Mouse (Mus musculus): ENCODE measurements around the gene Clint1. TPM values are rescaled to one million over a fixed set of nuclear protein-coding genes. Genes with fewer than 3 reads are reported as not detected.
"Not testable (repeated sequence)": the region's sequence is repeated elsewhere in the genome, so short reads cannot be mapped to it uniquely, and the experiment has no call there.

Clint1 gene
- total RNA-seq, 2 experiments from 2014 or later = 46.1 to 49.2 TPM

DNA sequence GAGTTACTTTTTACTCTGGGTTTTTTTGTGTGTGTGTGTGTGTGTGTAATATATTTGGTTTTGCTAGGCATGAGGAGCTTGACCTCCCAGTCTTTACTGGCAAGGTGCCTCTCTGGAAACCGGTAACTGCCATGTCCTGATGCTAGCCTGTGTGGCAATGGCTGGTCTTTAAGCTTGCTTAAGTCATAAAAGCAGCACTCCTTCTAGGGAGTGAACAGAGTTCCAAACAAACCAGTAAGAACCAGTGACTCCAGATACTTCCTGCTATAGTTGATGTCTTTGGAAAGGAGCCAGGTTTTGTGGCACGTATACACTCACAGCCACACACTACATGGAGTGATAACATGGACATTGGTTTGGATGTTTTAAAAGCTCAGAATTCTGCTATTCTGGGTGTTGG, 24.2 kb downstream of the Clint1 start:
- intact Hi-C loops (cut with DNase I) = loop anchor here (5.0 kb wide), 1 partner anchor 334 kb away; no protein-coding TSS in a partner anchor
- DNase-seq (ENCODE audit: low spot score in 2 of 2) = no peak

DNA sequence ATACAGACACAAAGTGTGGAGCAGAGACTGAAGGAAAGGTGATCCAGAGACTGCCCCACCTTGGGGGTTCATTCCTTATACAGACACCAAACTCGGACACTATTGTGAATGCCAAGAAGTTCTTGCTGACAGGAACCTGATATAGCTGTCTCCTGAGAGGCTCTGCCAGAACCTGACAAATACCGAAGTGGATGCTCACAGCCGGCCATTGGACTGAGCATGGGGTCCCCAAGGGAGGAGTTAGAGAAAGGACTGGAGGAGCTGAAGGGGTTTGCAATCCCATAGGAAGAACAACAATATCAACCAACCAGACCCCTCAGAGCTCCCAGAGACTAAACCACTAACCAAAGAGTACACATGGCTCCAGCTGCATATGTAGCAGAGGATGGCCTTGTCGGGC, 27.5 kb downstream of the Clint1 start:
- intact Hi-C loops (cut with DNase I) = loop anchor here (5.0 kb wide), 1 partner anchor 337 kb away; no protein-coding TSS in a partner anchor
- DNase-seq (ENCODE audit: low spot score in 2 of 2) = not testable (repeated sequence)

DNA sequence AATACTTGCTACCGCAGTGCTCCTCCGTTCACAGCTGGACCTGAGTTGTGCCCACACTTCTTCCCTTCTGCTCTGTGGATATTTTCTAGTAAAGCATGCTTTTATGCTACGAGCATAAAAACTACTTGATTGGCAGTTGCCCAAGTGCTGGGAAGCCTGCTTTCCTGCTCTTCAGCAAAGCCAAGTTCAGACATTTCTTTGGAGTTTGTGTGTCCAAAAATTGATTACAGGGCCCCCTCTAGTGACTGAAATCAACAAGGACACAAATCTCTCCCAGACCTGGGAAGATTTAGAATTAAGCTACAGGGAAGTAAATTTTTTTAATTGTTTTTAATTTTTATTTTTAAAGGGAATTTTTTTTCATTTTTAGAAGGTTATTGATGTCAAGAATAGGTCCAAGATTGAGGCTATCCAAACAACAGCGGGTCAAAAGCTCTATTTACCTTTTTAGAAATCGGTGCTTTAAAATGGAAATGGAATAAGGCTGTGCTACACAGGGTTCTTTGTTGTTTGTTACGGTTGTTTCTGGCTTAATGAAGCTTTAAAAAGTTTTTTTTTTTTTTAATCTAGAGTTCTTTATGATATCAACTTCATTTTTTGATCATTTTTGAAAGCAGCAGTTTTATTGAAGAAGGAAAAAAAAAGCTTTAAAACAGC, 29.3 kb downstream of the Clint1 start:
- intact Hi-C loops (cut with DNase I) = loop anchor here (10.0 kb wide), 2 partner anchors 86 to 126 kb away; no protein-coding TSS in a partner anchor
- peak; percentile 57 to 69 for DNase-seq (ENCODE audit: low spot score in 2 of 2)

DNA sequence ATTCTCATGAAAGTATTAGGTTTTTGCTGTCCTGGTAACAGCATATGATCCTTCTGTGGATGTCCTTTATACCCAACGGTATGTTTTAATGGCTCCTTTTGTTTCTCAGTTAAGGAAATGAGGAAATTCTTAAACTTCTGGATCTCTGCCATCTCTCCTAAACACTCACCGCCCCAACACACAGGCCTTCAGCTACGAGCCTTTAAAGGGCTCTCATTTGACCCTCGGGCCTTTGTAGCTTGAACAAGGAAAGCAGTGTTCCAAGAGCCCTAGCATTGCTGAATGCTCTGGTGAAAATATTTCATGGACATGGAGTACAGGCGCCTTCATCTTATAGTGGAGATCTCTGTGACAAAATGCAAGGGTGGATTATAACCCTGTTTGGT, 29.8 kb downstream of the Clint1 start:
- no peak for DNase-seq (ENCODE audit: low spot score in 2 of 2)
- intact Hi-C loops (cut with DNase I) = loop anchor here (10.0 kb wide), 2 partner anchors 87 to 127 kb away; no protein-coding TSS in a partner anchor

DNA sequence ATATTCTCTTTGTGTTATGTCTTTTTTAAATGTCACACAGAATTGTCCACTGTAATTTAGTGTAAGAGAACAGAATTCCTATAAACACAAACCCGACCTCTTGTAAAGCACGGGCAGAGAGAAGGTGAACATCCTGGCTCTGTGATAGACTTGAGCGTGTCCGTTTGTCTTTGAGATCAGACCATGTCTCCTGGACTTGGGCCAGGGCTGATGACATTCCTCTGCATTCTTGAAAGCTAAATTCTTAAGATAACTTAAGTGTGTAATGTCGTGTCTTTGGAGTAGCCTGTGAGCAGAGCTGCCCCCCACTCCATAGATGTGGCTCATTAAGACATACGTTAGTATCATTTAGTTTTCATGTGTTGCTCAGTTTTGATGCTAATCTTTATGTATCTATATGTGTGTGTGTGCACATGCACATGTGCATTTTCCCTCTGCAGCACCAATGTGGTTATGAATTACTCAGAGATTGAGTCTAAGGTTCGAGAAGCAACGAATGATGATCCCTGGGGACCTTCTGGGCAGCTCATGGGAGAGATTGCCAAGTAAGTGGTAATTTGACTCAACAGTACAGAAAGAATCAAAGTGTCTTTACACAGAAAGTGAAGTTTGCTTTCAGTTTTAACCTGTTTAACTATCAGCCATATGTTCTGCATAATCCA, 31.6 kb downstream of the Clint1 start:
- intact Hi-C loops (cut with DNase I) = loop anchor here (10.0 kb wide), 2 partner anchors 89 to 129 kb away; no protein-coding TSS in a partner anchor
- no peak for DNase-seq (ENCODE audit: low spot score in 2 of 2)

DNA sequence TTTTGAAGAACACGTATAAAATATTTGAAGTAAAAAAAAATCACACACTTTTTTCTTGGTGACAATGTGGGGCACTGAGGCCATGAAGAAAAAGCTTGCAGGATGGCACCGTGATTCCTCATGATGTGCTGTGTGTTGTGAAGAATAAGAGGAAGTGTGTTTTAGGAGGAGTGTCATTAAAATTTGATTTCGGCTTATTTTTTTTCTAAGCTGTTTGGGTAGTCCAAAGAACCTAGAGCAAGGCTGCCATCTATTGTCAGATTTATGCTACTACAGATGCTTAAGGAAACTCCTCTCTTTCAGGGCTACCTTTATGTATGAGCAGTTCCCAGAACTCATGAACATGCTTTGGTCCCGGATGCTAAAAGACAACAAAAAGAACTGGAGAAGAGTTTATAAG, 32.2 kb downstream of the Clint1 start:
- intact Hi-C loops (cut with DNase I) = loop anchor here (2.0 to 10.0 kb wide), 3 partner anchors 89 to 1273 kb away; no protein-coding TSS in a partner anchor
- peak; percentile 51 to 63 for DNase-seq (ENCODE audit: low spot score in 2 of 2)

DNA sequence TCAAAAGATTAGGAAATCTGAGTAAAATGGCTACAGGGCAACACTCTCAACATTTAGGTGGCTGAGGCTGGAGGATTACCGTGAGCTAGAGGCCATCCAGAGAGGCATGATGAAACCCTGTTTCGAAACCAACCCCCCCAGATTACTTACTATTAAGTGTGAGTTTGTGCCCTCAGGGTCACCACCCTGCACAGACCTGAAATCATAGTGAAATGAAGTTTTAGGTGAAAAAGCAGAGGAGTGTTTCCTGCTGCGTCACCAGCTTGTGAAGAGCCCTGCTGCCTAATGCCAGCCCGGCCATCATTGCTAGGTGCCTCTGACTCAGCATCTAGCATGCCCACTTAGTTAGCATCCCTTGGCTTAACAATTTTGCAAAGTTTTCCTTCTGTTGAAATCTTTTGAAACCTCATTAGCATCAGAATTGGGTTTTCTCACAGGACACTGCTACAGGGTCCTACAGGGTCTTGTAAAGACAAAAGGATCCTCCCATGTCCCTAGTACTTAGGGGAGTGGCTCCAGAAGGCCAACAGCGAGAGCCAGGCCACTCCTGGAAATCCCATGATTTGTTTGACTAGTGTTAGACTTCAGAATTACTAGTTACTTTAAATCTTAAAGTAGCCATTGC, 33.9 kb downstream of the Clint1 start:
- intact Hi-C loops (cut with DNase I) = loop anchor here (2.0 to 10.0 kb wide), 3 partner anchors 91 to 1275 kb away; no protein-coding TSS in a partner anchor
- no peak for DNase-seq (ENCODE audit: low spot score in 2 of 2)

DNA sequence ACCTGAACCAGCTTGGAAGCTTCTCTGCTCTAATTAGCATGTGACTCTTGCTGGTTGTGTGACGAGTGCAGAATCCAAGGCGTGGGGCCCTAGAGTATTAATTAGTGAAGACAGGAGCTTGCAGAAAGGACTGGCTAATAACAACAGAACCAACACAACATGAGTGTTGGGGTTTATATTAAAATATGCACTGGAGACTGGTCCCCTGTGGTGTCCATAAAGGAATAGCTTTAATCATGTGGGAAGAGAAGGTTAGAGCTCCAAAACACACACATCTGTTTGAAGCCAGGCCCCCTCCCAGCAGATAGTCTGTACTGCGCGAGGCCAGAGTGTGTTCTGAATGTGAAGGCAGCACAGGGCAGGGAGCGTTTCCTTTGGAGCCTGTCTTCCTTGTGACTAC, 34.7 kb downstream of the Clint1 start:
- intact Hi-C loops (cut with DNase I) = loop anchor here (10.0 kb wide), 2 partner anchors 92 to 132 kb away; no protein-coding TSS in a partner anchor
- DNase-seq (ENCODE audit: low spot score in 2 of 2) = no peak

DNA sequence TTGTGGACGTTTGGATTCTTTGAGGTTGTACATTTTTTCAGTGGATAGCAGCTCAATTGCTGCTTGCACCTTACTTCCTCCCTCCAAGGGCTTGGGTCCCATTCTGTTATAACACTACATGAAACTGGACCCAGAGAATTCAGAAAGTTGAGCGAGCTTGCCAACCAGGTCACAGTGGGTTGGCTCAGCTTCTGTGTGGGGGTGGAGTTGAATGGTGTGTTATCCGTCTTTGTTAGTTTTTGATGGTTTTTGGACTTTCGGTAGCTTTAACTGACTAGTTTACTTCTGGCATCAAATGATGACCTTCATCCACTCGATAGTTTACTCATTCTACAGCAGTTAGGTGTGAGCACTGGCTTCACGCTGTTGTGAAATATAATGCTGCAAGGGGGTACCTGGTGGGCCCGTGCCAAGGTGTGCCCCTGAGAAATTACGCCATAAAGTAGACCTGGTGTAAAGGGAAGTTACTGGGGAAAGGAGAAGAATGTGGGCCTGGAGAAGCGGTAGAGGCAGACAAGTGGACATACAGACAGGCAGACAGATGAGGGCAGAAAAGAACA, 36.7 kb downstream of the Clint1 start:
- DNase-seq (ENCODE audit: low spot score in 2 of 2) = no peak
- intact Hi-C loops (cut with DNase I) = loop anchor here (10.0 kb wide), 2 partner anchors 94 to 134 kb away; no protein-coding TSS in a partner anchor

DNA sequence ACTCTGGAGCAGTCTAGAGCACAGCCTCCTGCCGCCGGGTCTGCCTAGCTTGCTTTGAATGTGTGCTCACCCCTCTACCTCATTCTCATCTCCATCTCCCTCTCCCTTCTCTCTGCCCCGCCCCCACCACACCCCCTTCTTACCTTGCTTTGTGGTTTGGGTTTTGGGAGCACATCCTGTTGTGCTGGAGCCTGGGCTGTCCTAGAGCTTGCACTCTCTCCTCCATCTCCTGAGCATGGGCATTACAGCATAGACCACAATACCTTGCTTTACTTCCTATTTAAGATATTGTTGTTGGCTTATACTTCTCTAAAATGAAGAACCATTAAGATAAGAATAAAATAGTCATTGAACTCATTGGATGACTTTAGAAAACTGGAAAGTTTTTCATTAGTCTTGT, 38.1 kb downstream of the Clint1 start:
- no peak for DNase-seq (ENCODE audit: low spot score in 2 of 2)
- intact Hi-C loops (cut with DNase I) = loop anchor here (10.0 kb wide), 2 partner anchors 95 to 135 kb away; no protein-coding TSS in a partner anchor

DNA sequence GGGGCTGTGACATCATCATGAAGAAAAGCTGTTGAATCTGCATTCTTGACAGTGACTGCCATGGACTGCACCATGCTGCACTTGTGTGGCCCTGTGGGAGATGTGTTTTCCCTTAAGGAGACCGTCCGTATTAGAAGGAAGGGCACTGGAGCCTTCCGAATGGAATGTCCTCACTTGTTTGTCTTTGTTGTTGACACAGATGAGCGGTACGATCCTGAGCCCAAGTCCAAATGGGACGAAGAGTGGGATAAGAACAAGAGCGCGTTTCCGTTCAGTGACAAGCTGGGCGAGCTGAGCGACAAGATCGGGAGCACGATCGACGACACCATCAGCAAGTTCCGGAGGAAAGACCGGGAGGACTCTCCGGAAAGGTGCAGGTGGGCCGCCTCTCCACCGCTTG, 38.6 kb downstream of the Clint1 start:
- intact Hi-C loops (cut with DNase I) = no loop called here

DNA sequence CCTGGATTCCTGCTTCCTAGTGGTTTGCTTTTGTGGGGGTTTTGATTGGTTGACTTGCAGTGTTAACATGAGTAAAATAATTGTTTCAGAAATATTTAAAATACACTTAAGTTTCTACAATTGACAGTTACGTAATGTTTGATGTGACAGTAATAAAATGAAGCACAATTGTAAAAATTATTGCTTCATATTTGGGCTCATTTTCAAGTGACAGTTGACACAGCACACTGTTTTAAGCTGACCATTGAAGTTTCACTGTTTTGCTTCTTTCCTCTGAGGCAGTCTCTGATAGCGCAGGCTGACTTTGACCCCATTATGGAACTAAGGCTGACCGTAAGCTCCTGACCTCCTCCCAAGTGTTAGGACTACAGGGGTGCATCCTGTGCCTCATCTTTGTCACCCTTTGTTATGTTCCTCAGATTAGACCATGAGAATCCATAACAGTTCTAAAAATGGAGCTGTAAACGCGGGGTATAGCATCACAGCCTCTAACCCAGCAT, 41.1 kb downstream of the Clint1 start:
- intact Hi-C loops (cut with DNase I) = no loop called here
- no peak for DNase-seq (ENCODE audit: low spot score in 2 of 2)

More for the DNA sequence above, 38.6 kb downstream of the Clint1 start:
- DNase-seq (ENCODE audit: low spot score in 2 of 2) = no peak

DNA sequence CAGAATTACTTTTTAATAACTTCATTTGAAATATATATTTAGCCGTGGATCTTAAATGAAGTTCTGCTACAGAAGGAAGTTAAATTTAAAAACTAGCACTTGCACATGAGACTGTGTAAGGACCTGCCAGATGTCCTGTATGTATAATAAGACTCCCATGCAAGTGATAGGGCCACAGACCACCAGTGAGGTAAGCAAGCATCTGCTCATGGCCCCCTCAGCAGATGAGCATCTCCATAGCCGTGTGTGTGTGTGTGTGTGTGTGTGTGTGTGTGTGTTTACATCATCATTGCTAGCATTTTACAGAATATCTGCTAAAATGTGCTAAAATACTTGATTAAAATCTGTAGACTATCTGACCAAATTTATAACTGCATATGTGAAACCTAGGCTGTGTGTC, 45.5 kb downstream of the Clint1 start:
- DNase-seq (ENCODE audit: low spot score in 2 of 2) = peak; percentile 20 to 55
- intact Hi-C loops (cut with DNase I) = no loop called here

DNA sequence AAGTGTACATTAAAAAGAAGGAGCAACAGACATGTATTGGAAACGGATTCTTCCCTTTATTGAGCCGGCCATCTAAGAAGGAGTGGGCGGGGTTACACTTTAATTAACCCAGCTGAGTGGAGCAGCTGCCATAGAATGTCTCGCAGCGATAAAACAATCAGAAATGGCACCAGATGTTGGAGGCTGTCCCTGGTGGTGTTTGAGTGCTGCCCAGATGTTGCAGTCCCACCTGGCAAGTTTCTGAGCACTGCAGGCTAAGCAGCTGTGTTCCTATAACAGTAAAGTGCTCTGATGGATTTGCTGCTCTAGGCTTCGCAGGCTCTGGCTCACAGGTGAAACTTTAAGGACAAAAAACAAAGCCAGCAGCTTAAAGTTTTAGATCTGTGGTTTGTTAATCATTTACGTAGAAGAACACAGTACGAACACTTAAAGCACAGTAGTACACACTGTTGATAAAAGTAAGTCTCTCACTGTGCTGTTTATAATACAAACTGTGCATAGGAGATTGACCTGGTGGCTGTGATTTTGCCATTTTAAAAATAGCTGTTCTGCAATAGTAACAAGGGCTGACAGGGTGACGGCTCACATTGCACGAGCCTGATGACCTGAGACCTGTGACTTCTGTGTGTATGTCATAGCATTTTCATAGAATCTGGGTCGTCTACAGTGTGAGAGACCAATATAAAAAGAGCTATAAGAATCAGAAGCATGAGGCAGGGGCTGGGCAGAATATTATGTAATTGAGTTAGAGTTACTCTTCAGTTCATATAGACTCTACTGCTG, 48.6 kb downstream of the Clint1 start:
- DNase-seq (ENCODE audit: low spot score in 2 of 2) = no peak
- intact Hi-C loops (cut with DNase I) = no loop called here

DNA sequence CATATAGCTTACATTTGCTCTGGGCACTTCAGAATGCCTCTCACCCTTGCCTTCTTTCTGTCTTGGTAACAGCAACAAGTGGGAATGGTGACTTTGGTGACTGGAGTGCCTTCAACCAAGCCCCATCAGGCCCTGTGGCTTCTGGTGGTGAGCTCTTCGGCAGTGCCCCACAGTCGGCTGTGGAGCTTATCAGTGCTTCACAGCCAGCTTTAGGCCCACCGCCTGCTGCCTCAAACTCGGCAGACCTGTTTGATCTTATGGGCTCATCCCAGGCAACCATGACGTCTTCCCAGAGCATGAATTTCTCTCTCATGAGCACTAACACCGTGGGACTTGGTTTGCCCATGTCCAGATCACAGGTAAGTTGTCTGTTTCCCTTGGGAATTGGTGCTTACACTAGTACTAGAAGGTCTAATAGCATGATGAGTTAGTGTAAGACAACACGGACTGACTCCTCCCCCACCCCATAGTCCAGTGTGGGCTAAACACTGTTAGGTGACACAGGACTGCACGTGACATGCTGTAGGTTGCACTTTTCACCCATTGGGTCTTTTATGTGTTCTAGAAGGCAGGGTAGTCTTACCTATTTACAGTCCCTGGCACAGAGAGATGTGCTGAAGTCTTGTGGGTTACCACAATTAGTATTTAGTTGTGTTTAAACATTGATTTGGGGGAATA, 54.4 kb downstream of the Clint1 start:
- intact Hi-C loops (cut with DNase I) = no loop called here
- no peak for DNase-seq (ENCODE audit: low spot score in 2 of 2)

DNA sequence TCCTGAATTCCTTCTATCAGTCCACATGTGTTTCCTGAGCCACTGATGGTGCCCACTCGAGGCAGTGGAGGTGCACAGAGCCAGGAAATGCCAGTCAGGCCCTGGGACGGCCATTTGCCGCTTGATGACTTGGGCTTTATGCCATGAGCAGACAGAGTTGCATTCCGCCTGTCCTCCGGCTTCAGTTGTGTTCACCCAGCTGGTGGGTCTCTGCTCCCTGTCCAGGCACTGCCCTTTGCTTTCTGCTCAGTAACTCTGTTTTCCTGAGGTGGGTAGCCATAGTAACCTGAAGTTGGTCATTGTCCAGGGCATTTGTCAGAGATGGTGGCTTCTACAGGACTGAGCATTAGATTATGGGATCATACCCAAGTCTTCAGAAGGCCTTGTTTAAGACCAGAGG, 55.5 kb downstream of the Clint1 start:
- intact Hi-C loops (cut with DNase I) = no loop called here

DNA sequence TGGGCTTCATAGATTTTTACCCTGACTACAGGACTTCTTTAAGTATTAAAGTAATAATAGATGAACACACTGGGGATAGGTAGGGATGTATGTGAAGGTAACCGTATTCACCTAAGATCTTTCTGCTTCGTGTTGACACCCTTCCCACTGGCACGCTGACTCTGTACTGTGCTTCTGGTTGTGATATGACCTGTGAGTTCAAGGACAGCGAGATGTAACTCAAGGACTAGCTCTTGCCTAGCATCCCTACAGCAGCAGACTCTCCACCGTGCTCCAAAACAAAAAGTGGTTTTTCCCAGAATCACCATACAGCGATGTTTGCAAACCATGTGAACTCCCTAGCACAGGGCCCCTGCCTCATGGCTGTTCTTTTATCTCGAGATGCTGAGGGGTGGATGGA, 56.2 kb downstream of the Clint1 start:
- intact Hi-C loops (cut with DNase I) = no loop called here
- no peak for DNase-seq (ENCODE audit: low spot score in 2 of 2)

More for the DNA sequence above, 55.5 kb downstream of the Clint1 start:
- DNase-seq (ENCODE audit: low spot score in 2 of 2) = no peak

DNA sequence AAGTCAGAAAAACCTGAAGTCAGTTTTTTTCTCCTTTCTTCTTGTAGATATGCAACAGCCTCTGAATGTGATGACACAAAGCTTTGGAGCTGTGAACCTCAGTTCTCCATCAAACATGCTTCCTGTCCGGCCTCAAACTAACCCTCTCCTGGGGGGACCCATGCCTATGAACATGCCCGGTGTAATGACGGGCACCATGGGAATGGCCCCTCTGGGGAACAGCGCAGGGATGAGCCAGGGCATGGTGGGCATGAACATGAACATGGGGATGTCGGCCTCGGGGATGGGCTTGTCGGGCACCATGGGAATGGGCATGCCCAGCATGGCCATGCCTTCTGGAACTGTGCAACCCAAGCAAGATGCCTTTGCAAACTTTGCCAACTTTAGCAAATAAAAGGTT, 57.0 kb downstream of the Clint1 start:
- DNase-seq (ENCODE audit: low spot score in 2 of 2) = no peak
- intact Hi-C loops (cut with DNase I) = no loop called here

All from left cerebral cortex, postnatal 14 days (tissue).